Mouse (Mus musculus) midbrain, postnatal 0 days (tissue): ENCODE data around the gene Slpi. TPM values are rescaled to one million over a fixed set of nuclear protein-coding genes. Genes with fewer than 3 reads are reported as not detected.

Experiments
- ATAC-seq: fragments of 200-750 bp; cut with Nextera tagmentation; 2 replicates; pipeline ENCODE4 v1.8.0; 2017; ENCODE audit warnings: moderate number of reproducible peaks, mild to moderate bottlenecking, moderate TSS enrichment, moderate library complexity; ENCODE audit not compliant: low FRiP score
- DNase-seq: peaks from one replicate; pipeline ENCODE4 v3.0.0-alpha.2; 2015; ENCODE audit warnings: low spot score
- H3K27ac ChIP-seq: fragments of 300-500 bp; sonication (generic); 2 replicates; pipeline ENCODE4 v1.5.1; 2014; ENCODE audit warnings: low read depth, mild to moderate bottlenecking, low read length, mixed read lengths
- H3K27me3 ChIP-seq: fragments of 300-500 bp; sonication (generic); 2 replicates; pipeline ENCODE4 v1.6.1; 2014; ENCODE audit warnings: low read length, control low read depth, mixed read lengths; ENCODE audit not compliant: insufficient read depth
- H3K36me3 ChIP-seq: fragments of 300-500 bp; sonication (generic); 2 replicates; pipeline ENCODE4 v1.6.1; 2014; ENCODE audit warnings: low read length, control low read depth, mixed read lengths; ENCODE audit not compliant: insufficient read depth
- H3K4me1 ChIP-seq: fragments of 300-500 bp; sonication (generic); 2 replicates; pipeline ENCODE4 v1.6.1; 2014; ENCODE audit warnings: mild to moderate bottlenecking, control low read depth, antibody characterized with exemption, low read length, mixed read lengths; ENCODE audit not compliant: insufficient read depth
- H3K4me2 ChIP-seq: fragments of 300-500 bp; sonication (generic); 2 replicates; pipeline ENCODE4 v1.6.1; 2014; ENCODE audit warnings: low read depth, mild to moderate bottlenecking, low read length, mixed read lengths; ENCODE audit not compliant: poor library complexity, severe bottlenecking
- H3K4me3 ChIP-seq: fragments of 300-500 bp; sonication (generic); 2 replicates; pipeline ENCODE4 v1.5.1; 2014; ENCODE audit warnings: low read depth, mild to moderate bottlenecking, low read length, moderate library complexity
- H3K9ac ChIP-seq: fragments of 300-500 bp; sonication (generic); replicated peaks from 2 replicates; pipeline ENCODE4 v1.6.1; 2014; ENCODE audit warnings: mild to moderate bottlenecking, low read length, moderate library complexity, mixed read lengths; ENCODE audit not compliant: poor library complexity, severe bottlenecking
- H3K9me3 ChIP-seq: fragments of 300-500 bp; sonication (generic); 2 replicates; pipeline ENCODE4 v1.6.1; 2016; ENCODE audit warnings: low read length, control low read depth
- CTCF ChIP-seq: IDR thresholded peaks from 2 replicates; pipeline ENCODE4 v1.5.1; 2016; ENCODE audit warnings: antibody characterized with exemption, mild to moderate bottlenecking
- WGBS: fragments of 180-500 bp; shearing (Covaris S2); extraction: QIAGEN DNeasy Blood & Tissue Kit; methylation state at CpG from one replicate; pipeline ENCODE4 v1.1.7; 2014; 5-methylcytosine and 5-hydroxymethylcytosine counted together
- polyA plus RNA-seq: library from polyadenylated mRNA; unstranded; fragments of >200 nt; fragmentation: Nextera tagmentation; extraction: Ambion mirVana; gene quantifications from 2 replicates; pipeline ENCODE4 v1.2.1, GENCODE M21; 2015
- total RNA-seq: library from RNA; depleted of rRNA; stranded (reverse); fragments of >200 nt; gene quantifications from 2 replicates; pipeline ENCODE4 v1.2.3, GENCODE M21; 2014

The Slpi gene
- total and polyA plus RNA-seq, 2 experiments from 2014 or later, result 0.36 TPM; not detected in 1

DNA sequence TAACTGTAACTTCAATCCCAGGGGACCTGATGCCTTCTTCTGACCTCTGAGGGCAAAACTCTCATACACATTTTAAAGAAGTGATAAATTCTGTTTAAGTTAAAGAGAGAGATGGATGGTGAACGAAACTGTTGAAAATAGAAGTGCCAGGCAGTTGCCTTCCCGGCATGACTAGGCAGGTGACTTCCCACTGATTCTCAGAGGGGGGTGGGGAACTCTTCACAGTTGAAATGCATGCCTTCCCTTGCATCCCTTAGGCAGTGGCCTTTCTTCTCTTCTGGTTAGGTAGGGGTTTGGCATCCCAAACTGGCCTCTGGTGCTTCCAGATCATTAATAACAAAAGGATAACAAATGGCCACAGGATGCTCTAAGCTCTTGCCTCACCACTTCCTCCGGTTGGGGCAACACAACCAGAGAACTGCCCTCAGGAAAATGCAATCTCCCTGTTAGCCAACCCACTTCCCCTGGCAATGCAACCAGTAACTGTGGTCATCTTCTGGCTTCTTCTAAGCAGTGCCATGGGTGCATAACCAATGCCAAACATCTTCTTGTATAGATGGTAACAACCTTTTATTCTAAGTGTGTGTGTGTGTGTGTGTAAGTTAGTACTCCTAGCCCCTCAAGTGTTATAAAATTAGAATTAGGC is 16.4 kb downstream of the Slpi start:
- TF ChIP-seq CTCF, result no peak
- WGBS, result 51% methylated on average over 3 of the region's 3 CpGs
- no peak overlapping the region for H3K4me2 ChIP-seq

DNA sequence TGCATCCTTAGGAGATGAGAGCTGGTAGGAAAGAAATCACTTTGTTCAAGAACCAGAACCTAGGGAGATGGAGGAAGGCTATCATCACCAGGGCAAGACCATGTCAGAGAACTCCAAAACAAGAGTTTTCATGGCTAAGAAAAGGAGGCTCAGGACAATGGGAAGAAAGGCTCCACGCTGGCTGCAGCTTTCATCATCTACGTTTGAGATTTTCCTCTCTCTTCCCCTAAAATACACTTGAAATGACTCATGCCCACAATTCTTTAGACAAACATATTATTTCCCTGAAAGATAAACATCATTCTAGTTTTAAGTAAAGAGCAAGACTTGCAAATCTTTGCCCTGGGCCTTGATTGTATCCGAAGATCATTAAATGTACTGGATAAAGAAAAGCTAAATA is 17.5 kb downstream of the Slpi start:
- H3K9ac ChIP-seq, result no peak overlapping the region
- no peaks in the 10 kb centered on the region for H3K9me3 ChIP-seq
- DNase-seq (no peak), ATAC-seq (no peak)
- no peak overlapping the region for H3K4me3 ChIP-seq
- H3K4me2 ChIP-seq, result no peak overlapping the region
- H3K4me1 ChIP-seq, result no peaks in the 10 kb centered on the region
- 88% methylated on average over 3 of the region's 3 CpGs for WGBS
- no peaks in the 10 kb centered on the region for H3K27me3 ChIP-seq
- H3K27ac ChIP-seq, result no peak overlapping the region
- TF ChIP-seq CTCF, result no peak
- no peaks in the 10 kb centered on the region for H3K36me3 ChIP-seq

More for the DNA sequence above, 16.4 kb downstream of the Slpi start:
- no peak overlapping the region for H3K9ac ChIP-seq
- no peaks in the 10 kb centered on the region for H3K36me3 ChIP-seq
- ATAC-seq (no peak), DNase-seq (no peak)
- H3K9me3 ChIP-seq, result no peaks in the 10 kb centered on the region
- no peak overlapping the region for H3K4me3 ChIP-seq
- no peaks in the 10 kb centered on the region for H3K27me3 ChIP-seq
- H3K4me1 ChIP-seq, result no peaks in the 10 kb centered on the region
- H3K27ac ChIP-seq, result no peak overlapping the region

DNA sequence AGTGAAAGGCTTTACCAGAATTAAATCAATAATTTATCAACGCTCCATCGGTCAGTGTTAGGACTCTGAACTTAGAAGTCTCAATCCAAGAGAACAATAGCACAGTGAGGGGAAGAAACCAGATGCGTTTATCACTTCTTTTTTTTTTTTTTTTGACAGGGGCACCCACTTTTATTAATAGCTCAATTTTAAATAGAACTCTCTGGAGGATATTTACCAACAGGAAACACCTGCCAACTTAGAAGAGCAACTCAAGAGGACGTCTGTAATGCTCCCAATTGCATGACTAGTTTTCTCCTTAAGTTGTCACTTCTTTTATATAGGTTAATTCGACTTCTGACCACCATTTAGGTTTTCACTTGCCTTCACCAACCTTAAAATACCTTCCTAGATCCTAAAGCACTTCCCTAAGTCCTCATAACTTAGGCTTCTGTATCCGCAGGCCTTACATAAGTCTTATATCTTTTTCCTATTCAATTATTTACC is 20.2 kb downstream of the Slpi start:
- Histone ChIP-seq H3K27me3 (no peaks in the 10 kb centered on the region), H3K4me2 (no peak overlapping the region), H3K36me3 (no peaks in the 10 kb centered on the region), H3K4me1 (no peaks in the 10 kb centered on the region), H3K27ac (no peak overlapping the region), H3K4me3 (no peak overlapping the region), H3K9ac (no peak overlapping the region), H3K9me3 (no peaks in the 10 kb centered on the region)
- ATAC-seq (no peak), DNase-seq (no peak)
- no peak for TF ChIP-seq CTCF
- WGBS, result 75% methylated on average over 6 of the region's 6 CpGs

DNA sequence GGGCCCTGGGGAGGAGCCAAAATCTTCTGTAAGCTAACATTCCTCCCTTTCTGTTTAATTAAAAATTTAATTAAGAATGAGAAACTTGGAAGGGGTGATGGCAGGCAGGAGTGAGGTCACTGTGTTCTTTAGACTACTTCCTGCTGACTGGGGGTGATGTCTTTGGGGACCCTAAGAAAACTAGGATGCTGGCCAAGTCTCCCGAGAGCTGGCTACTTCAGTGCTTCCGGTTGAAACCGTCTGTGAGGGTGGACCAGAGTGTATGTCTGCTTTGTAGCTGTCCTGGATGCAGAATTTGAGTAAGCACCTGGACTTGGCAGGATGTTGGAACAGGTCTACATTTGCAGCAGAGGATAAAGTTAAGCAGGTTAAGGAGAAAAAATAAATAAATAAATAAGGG is 21.9 kb downstream of the Slpi start:
- TF ChIP-seq CTCF, result no peak
- DNase-seq (no peak), ATAC-seq (no peak)
- H3K36me3 ChIP-seq, result no peaks in the 10 kb centered on the region
- 67% methylated on average over 3 of the region's 3 CpGs for WGBS
- H3K9me3 ChIP-seq, result no peaks in the 10 kb centered on the region
- no peak overlapping the region for H3K4me2 ChIP-seq
- no peaks in the 10 kb centered on the region for H3K4me1 ChIP-seq
- no peak overlapping the region for H3K27ac ChIP-seq
- no peaks in the 10 kb centered on the region for H3K27me3 ChIP-seq
- no peak overlapping the region for H3K4me3 ChIP-seq
- no peak overlapping the region for H3K9ac ChIP-seq

DNA sequence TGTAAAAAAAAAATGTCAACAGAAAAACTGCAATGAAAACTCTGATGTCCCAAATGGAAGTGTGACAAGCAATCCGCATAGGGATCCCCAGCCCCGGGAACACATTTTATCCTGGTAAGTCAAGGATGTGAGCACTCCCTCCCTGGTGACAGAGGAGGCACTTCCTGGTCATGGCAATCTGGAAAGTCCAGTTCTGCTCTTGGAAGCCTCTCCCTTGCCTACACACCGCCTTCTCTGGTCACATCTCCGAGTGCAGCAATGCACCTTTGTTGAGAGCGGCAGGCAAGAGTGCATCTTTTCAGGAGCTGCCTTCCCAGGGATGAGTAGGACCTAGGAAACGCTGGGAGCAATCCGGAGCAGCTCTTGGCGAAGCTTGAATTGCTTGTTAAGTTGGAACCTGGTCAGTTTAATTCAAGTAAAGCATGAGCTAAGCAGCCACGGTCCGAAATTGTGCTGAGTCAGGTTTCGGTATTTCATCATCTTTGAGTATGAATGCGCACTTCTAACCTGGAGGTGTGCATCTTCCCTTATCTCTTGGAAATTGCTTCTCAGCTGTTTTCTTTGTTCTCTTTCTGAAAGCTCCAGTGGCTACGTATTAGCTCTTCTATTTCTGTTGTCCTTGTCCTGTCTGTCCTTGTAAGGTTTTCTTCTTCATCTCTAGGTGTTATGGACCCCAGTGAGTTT is 27.8 kb downstream of the Slpi start:
- 35% methylated on average over 13 of the region's 13 CpGs for WGBS
- no peak for TF ChIP-seq CTCF
- no peak overlapping the region for H3K4me2 ChIP-seq

DNA sequence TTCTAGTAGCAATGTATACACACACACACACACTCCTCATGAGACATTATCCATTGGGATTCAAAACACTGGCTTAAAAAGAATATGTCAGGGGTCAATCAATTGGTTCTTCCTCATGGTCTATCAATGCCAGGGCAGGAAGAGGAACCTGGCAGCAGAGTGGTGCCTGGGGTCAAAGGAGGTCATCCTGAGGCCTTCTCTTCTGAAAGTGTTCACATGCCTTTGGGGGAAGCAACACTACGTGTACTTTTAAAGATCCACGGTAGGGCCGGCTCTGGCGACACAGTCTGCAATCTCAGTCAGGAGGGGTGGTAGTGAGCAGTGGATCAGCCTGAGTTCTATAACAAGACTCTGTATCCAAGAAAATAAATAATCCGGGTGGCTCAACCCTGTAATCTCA is 29.2 kb downstream of the Slpi start:
- H3K4me2 ChIP-seq, result no peak overlapping the region
- DNase-seq (no peak), ATAC-seq (no peak)
- no peak overlapping the region for H3K4me3 ChIP-seq
- H3K9ac ChIP-seq, result no peak overlapping the region
- WGBS, result 76% methylated on average over 5 of the region's 5 CpGs
- no peak overlapping the region for H3K27ac ChIP-seq
- TF ChIP-seq CTCF, result no peak
- no peaks in the 10 kb centered on the region for H3K36me3 ChIP-seq
- H3K4me1 ChIP-seq, result no peaks in the 10 kb centered on the region
- H3K9me3 ChIP-seq, result no peaks in the 10 kb centered on the region
- H3K27me3 ChIP-seq, result no peaks in the 10 kb centered on the region

More for the DNA sequence above, 27.8 kb downstream of the Slpi start:
- Histone ChIP-seq H3K9ac (no peak overlapping the region), H3K4me1 (no peaks in the 10 kb centered on the region), H3K27me3 (no peaks in the 10 kb centered on the region), H3K36me3 (no peaks in the 10 kb centered on the region), H3K27ac (no peak overlapping the region), H3K9me3 (no peaks in the 10 kb centered on the region), H3K4me3 (no peak overlapping the region)
- DNase-seq, result no peak
- no peak for ATAC-seq
